Mouse (Mus musculus) MEL (cell line): ENCODE data around the gene Klhdc8a. TPM values are rescaled to one million over a fixed set of nuclear protein-coding genes. Genes with fewer than 3 reads are reported as not detected.

Experiments used
- DNase-seq: peaks from one replicate; pipeline ENCODE4 v3.0.0; 2011; ENCODE audit warnings: low read depth, low spot score
- H3K27ac ChIP-seq: 2 replicates; pipeline ENCODE4 v1.5.1; 2012; ENCODE audit warnings: low read depth, mild to moderate bottlenecking, control low read depth, low read length, moderate library complexity; ENCODE audit not compliant: control insufficient read depth
- H3K27me3 ChIP-seq, 2 experiments: fragments of 150-350 bp in 1 of 2; sonication (generic) in 1 of 2; 2 replicates each; pipeline ENCODE4 v1.6.1; 2012; ENCODE audit warnings: low read length in 2 of 2, mild to moderate bottlenecking in 2 of 2, improper control_type of control experiment in 1 of 2, moderate library complexity in 1 of 2; ENCODE audit not compliant: insufficient read depth in 2 of 2, control insufficient read depth in 1 of 2
- H3K36me3 ChIP-seq, 2 experiments: 2 replicates each; pipeline ENCODE4 v1.6.1; 2012 to 2014; ENCODE audit warnings: low read length in 2 of 2, improper control_type of control experiment in 1 of 2, inconsistent platforms in 1 of 2, mild to moderate bottlenecking in 1 of 2; ENCODE audit not compliant: insufficient read depth in 2 of 2, control insufficient read depth in 1 of 2
- H3K4me1 ChIP-seq, 2 experiments: fragments of 150-350 bp in 1 of 2; sonication (generic) in 1 of 2; 2 replicates each; pipeline ENCODE4 v1.6.1; 2012; ENCODE audit warnings: low read length in 2 of 2, improper control_type of control experiment in 1 of 2, mild to moderate bottlenecking in 1 of 2; ENCODE audit not compliant: insufficient read depth in 2 of 2, control insufficient read depth in 1 of 2
- H3K4me3 ChIP-seq, 2 experiments: fragments of 150-350 bp in 1 of 2; sonication (generic) in 1 of 2; 2 replicates each; pipeline ENCODE4 v1.5.1; 2012; ENCODE audit warnings: low read depth in 2 of 2, low read length in 2 of 2, mild to moderate bottlenecking in 2 of 2, moderate library complexity in 2 of 2, control low read depth in 1 of 2, improper control_type of control experiment in 1 of 2; ENCODE audit not compliant: control insufficient read depth in 1 of 2, insufficient read depth in 1 of 2
- H3K79me2 ChIP-seq: 2 replicates; pipeline ENCODE4 v1.6.1; 2012; ENCODE audit warnings: mild to moderate bottlenecking, low read length, moderate library complexity; ENCODE audit not compliant: control insufficient read depth, poor library complexity, insufficient read depth
- H3K9ac ChIP-seq: 2 replicates; pipeline ENCODE4 v1.6.1; 2012; ENCODE audit warnings: low read depth, mild to moderate bottlenecking, control low read depth, low read length, moderate library complexity; ENCODE audit not compliant: control insufficient read depth, poor library complexity, severe bottlenecking
- H3K9me3 ChIP-seq: fragments of 150-350 bp; sonication (generic); replicated peaks from 2 replicates; pipeline ENCODE4 v1.6.1; 2012; ENCODE audit warnings: mild to moderate bottlenecking, low read length, improper control_type of control experiment, moderate library complexity; ENCODE audit not compliant: insufficient read depth
- BHLHE40 ChIP-seq: IDR thresholded peaks from 2 replicates; pipeline ENCODE4 v1.6.1; 2012; ENCODE audit warnings: low read depth, mild to moderate bottlenecking, inconsistent platforms, low read length, improper control_type of control experiment, borderline replicate concordance
- CHD1 ChIP-seq: IDR thresholded peaks from 2 replicates; pipeline ENCODE4 v1.6.1; 2012; ENCODE audit warnings: low read depth, mild to moderate bottlenecking, inconsistent platforms, low read length, improper control_type of control experiment
- CTCF ChIP-seq, 3 experiments: IDR thresholded peaks in 2 of 3; conservative IDR thresholded peaks in 1 of 3; 2 replicates each; pipeline ENCODE4 v1.5.1; 2011 to 2012; ENCODE audit warnings: low read length in 3 of 3, low read depth in 2 of 3, mild to moderate bottlenecking in 2 of 3, improper control_type of control experiment in 1 of 3, inconsistent platforms in 1 of 3, mixed read lengths in 1 of 3, moderate library complexity in 1 of 3; ENCODE audit not compliant: control insufficient read depth in 1 of 3, insufficient read depth in 1 of 3, poor library complexity in 1 of 3, severe bottlenecking in 1 of 3
- E2F4 ChIP-seq: IDR thresholded peaks from 2 replicates; pipeline ENCODE4 v1.6.1; 2011; ENCODE audit warnings: low read depth, low read length, improper control_type of control experiment, borderline replicate concordance
- ELF1 ChIP-seq: IDR thresholded peaks from 2 replicates; pipeline ENCODE4 v1.6.1; 2014; ENCODE audit warnings: low read depth, mild to moderate bottlenecking, inconsistent platforms, low read length, improper control_type of control experiment, moderate library complexity
- EP300 ChIP-seq, 2 experiments: IDR thresholded peaks; 2 replicates each; pipeline ENCODE4 v1.6.1; 2011; ENCODE audit warnings: improper control_type of control experiment in 2 of 2, low read length in 2 of 2, low read depth in 1 of 2, mild to moderate bottlenecking in 1 of 2
- GATA1 ChIP-seq: IDR thresholded peaks from 2 replicates; pipeline ENCODE4 v1.6.1; 2011; ENCODE audit warnings: low read depth, low read length, improper control_type of control experiment
- HCFC1 ChIP-seq: IDR thresholded peaks from 2 replicates; pipeline ENCODE4 v1.6.1; 2012; ENCODE audit warnings: low read depth, mild to moderate bottlenecking, inconsistent platforms, low read length, improper control_type of control experiment, moderate library complexity
- JUND ChIP-seq: IDR thresholded peaks from 2 replicates; pipeline ENCODE4 v1.6.1; 2011; ENCODE audit warnings: low read depth, mild to moderate bottlenecking, improper control_type of control experiment, low read length
- KAT2A ChIP-seq: conservative IDR thresholded peaks from 2 replicates; pipeline ENCODE4 v1.6.1; 2012; ENCODE audit warnings: low read depth, low read length, improper control_type of control experiment, inconsistent platforms
- MAX ChIP-seq: IDR thresholded peaks from 2 replicates; pipeline ENCODE4 v1.6.1; 2011; ENCODE audit warnings: low read length, improper control_type of control experiment
- MEF2A ChIP-seq: IDR thresholded peaks from 2 replicates; pipeline ENCODE4 v1.6.1; 2014; ENCODE audit warnings: low read depth, mild to moderate bottlenecking, inconsistent platforms, low read length, improper control_type of control experiment; ENCODE audit not compliant: poor library complexity, insufficient replicate concordance, severe bottlenecking; ENCODE audit errors: extremely low read depth
- MXI1 ChIP-seq: IDR thresholded peaks from 2 replicates; pipeline ENCODE4 v1.6.1; 2011; ENCODE audit warnings: mild to moderate bottlenecking, low read depth, low read length, improper control_type of control experiment
- MYB ChIP-seq: IDR thresholded peaks from 2 replicates; pipeline ENCODE4 v1.6.1; 2011; ENCODE audit warnings: mild to moderate bottlenecking, low read depth, low read length, improper control_type of control experiment
- NELFE ChIP-seq: IDR thresholded peaks from 2 replicates; pipeline ENCODE4 v1.6.1; 2011; ENCODE audit warnings: low read depth, low read length, improper control_type of control experiment
- POLR2A ChIP-seq, 2 experiments: IDR thresholded peaks; 2 replicates each; pipeline ENCODE4 v1.6.1; 2011 to 2012; ENCODE audit warnings: low read length in 2 of 2, mild to moderate bottlenecking in 2 of 2, control low read depth in 1 of 2, improper control_type of control experiment in 1 of 2, low read depth in 1 of 2, moderate library complexity in 1 of 2; ENCODE audit not compliant: control insufficient read depth in 1 of 2, insufficient read depth in 1 of 2, poor library complexity in 1 of 2
- POLR2AphosphoS2 ChIP-seq: IDR thresholded peaks from 2 replicates; pipeline ENCODE4 v1.6.1; 2011; ENCODE audit warnings: low read length, improper control_type of control experiment
- RAD21 ChIP-seq: IDR thresholded peaks from 2 replicates; pipeline ENCODE4 v1.6.1; 2011; ENCODE audit warnings: mild to moderate bottlenecking, low read depth, low read length, improper control_type of control experiment
- SIN3A ChIP-seq: IDR thresholded peaks from 2 replicates; pipeline ENCODE4 v1.6.1; 2012; ENCODE audit warnings: low read length, improper control_type of control experiment, inconsistent platforms
- SMC3 ChIP-seq: IDR thresholded peaks from 2 replicates; pipeline ENCODE4 v1.6.1; 2011; ENCODE audit warnings: low read depth, low read length, improper control_type of control experiment
- USF1 ChIP-seq: IDR thresholded peaks from 2 replicates; pipeline ENCODE4 v1.6.1; 2014; ENCODE audit warnings: low read depth, mild to moderate bottlenecking, inconsistent platforms, low read length, improper control_type of control experiment, moderate library complexity
- ZC3H11A ChIP-seq: IDR thresholded peaks from 2 replicates; pipeline ENCODE4 v1.6.1; 2012; ENCODE audit warnings: low read depth, mild to moderate bottlenecking, inconsistent platforms, low read length, improper control_type of control experiment
- ZKSCAN1 ChIP-seq: IDR thresholded peaks from 2 replicates; pipeline ENCODE4 v1.6.1; 2012; ENCODE audit warnings: low read depth, mild to moderate bottlenecking, inconsistent platforms, low read length, improper control_type of control experiment, moderate library complexity
- ZMIZ1 ChIP-seq: IDR thresholded peaks from 2 replicates; pipeline ENCODE4 v1.6.1; 2012; ENCODE audit warnings: low read depth, mild to moderate bottlenecking, inconsistent platforms, low read length, improper control_type of control experiment, moderate library complexity
- ZNF384 ChIP-seq: IDR thresholded peaks from 2 replicates; pipeline ENCODE4 v1.6.1; 2012; ENCODE audit warnings: low read depth, mild to moderate bottlenecking, inconsistent platforms, low read length, improper control_type of control experiment
- polyA plus RNA-seq, 2 experiments: library from polyadenylated mRNA; stranded (reverse) in 1 of 2; unstranded in 1 of 2; fragments of >175 nt in 1 of 2; fragments of >200 nt in 1 of 2; gene quantifications; 2 replicates each; pipeline versions ENCODE4 v1.2.1 to v1.2.4; 2012; ENCODE audit warnings: low replicate concordance in 2 of 2, low read depth in 1 of 2; ENCODE audit not compliant: insufficient read length in 2 of 2, insufficient read depth in 1 of 2, missing spikeins in 1 of 2
- total RNA-seq: library from RNA; depleted of rRNA; stranded (reverse); fragments of 300-350 nt; gene quantifications from 2 replicates; pipeline ENCODE4 v1.2.3, GENCODE M21; 2012

Klhdc8a gene
- total and polyA plus RNA-seq, 3 experiments, result not detected

DNA sequence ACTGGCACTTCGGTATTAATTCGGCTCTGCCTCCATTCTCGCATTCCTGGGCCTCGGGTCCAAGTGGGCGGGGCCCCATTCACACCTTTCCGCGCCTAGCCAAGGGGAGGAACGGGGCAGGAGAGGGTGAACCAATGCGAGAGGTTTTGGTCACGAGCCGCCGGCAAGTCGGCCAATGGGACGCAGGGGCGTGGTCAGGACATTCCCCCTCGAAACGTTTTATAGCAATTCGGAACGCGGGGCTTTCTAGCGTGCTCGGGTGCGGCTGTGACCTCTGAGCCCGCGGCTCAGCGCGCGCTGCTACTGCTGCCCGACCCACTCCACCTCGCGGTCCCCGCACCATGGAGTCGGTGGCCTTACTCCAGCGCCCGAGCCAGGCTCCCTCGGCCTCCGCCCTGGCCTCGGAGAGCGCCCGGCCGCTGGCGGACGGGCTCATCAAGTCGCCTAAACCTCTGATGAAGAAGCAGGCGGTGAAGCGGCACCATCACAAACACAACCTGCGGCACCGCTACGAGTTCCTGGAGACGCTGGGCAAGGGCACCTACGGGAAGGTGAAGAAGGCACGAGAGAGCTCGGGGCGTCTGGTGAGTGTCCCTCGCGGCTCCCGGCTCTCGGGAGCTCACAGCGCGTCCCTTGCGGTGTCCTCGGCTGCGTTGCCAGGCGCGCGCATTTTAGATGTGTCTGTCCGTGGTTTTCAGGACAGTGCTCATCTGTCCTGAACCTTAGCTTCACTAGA lies 17.6 kb downstream of the Klhdc8a start, which contains the start of gene Nuak2 (continued):
- TF ChIP-seq ZMIZ1 (no peak), MEF2A (no peak), USF1 (peak; percentile 91), MYB (no peak), CHD1 (no peak), CTCF (IDR thresholded peaks at IDR 0.05 in 2 of 3, conservative IDR thresholded peaks at IDR 0.05 in 1 of 3; ENCODE audit: control insufficient read depth in 1 of 3, insufficient read depth in 1 of 3, low read depth in 2 of 3, low read length in 3 of 3, poor library complexity in 1 of 3, severe bottlenecking in 1 of 3) (no peak), ZC3H11A (no peak), MXI1 (0 out of 2 replicates have a peak, but pooled peaks have one; percentile 25), RAD21 (no peak), ELF1 (no peak), POLR2A (IDR thresholded peaks at IDR 0.05; ENCODE audit: control insufficient read depth in 1 of 2, insufficient read depth in 1 of 2, low read depth in 1 of 2, low read length in 2 of 2, poor library complexity in 1 of 2) (peak in 1 of 2 experiments; percentile 64; a peak in 2 of 4 replicates), ZKSCAN1 (no peak), GATA1 (no peak), SIN3A (peak; percentile 35)
- TF ChIP-seq, all 39 proteins: peak for 10

DNA sequence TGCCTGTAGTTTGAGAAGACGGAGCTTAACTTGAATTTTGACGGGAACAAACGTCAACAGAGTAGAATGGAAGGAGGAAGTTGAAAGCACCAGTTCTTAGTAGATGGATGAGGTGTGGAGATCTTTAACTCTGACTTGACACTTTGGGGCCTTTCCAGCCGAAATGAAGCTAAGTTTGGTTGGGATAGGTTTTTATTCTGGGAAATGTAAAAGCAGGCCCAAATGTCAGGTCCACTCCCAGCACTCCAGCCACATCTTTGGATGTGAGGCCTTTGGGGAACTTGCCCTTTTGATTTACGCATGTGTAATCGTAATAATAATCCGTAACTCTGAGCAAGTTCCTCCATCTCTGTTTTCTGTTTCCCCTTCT lies 18.2 kb downstream of the Klhdc8a start:
- Histone ChIP-seq H3K9me3 (no peaks in the 10 kb centered on the region), H3K4me1 (peaks cover 16 to 46% of the 10 kb centered on the region in 2 experiments), H3K4me3 (peak overlapping the region; percentile 49 to 67), H3K9ac (peak overlapping the region; percentile 77), H3K36me3 (peaks cover 0 to 36% of the 10 kb centered on the region in 2 experiments; a peak in 2 of 4 replicates), H3K79me2 (0 out of 2 replicates have a peak, but pooled peaks cover 2% of the 10 kb centered on the region), H3K27ac (peak overlapping the region; percentile 35), H3K27me3 (no peaks in the 10 kb centered on the region)
- TF ChIP-seq ELF1 (no peak), EP300 (IDR thresholded peaks at IDR 0.05; ENCODE audit: low read depth in 1 of 2, low read length in 2 of 2) (peak in 1 of 2 experiments; percentile 18; a peak in 1 of 4 replicates), MAX (peak; percentile 57; the same call in 1 of the 2 replicates)
- no peak for DNase-seq

DNA sequence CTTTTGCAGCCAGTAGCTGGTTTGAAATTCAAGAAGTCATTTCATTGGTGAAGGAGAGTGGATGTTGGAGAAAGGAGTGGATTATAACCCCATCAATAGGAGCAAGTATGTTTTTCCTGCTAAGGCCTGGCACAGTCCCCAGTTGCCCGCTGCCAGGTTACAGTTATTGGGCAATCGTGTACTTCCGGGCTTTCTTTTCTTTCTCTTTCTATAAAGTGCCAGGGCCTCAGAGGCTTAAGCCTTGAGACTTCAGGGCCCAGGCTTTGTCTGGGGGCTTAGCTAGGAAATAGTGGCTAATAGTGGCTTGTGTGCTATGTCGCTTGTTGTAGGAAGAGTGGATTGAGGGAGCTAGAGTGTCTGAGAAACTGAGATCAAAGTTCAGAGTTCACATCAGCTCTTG lies 19.0 kb downstream of the Klhdc8a start:
- no peak for DNase-seq
- H3K9me3 ChIP-seq, result no peaks in the 10 kb centered on the region
- no peak for TF ChIP-seq MXI1
- no peak for TF ChIP-seq JUND
- no peak for TF ChIP-seq ZMIZ1
- TF ChIP-seq ZC3H11A, result no peak
- TF ChIP-seq SMC3, result no peak
- TF ChIP-seq E2F4, result no peak
- no peak for TF ChIP-seq MAX
- no peak for TF ChIP-seq ZNF384
- TF ChIP-seq HCFC1, result no peak
- TF ChIP-seq ELF1, result no peak
- no peak for TF ChIP-seq POLR2AphosphoS2
- TF ChIP-seq KAT2A, result no peak
- no peak for TF ChIP-seq BHLHE40
- TF ChIP-seq ZKSCAN1, result no peak
- no peak for TF ChIP-seq NELFE
- no peak for TF ChIP-seq EP300 (IDR thresholded peaks at IDR 0.05; ENCODE audit: low read depth in 1 of 2, low read length in 2 of 2)
- TF ChIP-seq, all 39 proteins: peak for 0
- H3K27me3 ChIP-seq, result no peaks in the 10 kb centered on the region
- H3K4me1 ChIP-seq, result peaks cover 8 to 38% of the 10 kb centered on the region in 2 experiments
- H3K79me2 ChIP-seq, result 0 out of 2 replicates have a peak, but pooled peaks cover 2% of the 10 kb centered on the region
- no peak overlapping the region for H3K4me3 ChIP-seq
- no peak overlapping the region for H3K9ac ChIP-seq
- no peak overlapping the region for H3K27ac ChIP-seq
- peaks cover 0 to 29% of the 10 kb centered on the region in 2 experiments; a peak in 2 of 4 replicates for H3K36me3 ChIP-seq
